9 mouse cellular contexts compared by ENCODE assay signal in the genomic region with DNA sequence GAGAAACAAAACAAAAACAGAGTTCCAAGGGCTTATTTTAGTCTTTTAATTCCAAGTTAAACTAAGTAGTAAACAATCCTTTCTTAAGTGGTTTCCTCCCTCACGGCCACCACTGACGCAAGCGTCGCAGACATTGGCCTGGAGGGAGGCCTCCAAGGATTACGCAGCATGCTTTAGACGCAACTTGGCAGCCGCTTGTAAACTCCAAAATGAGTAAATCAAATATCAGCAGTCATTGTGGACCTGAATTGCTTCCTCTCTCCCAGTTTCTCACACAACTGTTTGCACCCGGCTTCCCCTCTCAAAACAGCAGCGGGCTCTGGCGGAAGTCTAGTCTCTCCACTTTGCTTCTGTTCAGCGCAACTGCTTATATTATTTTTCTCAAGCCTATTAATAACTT.
A peak's percentile ranks its signal among the peaks of the same experiment; 100 is the strongest.
DNase-seq lines count a peak whose midpoint lies in the region; ATAC-seq and TF ChIP-seq lines count a peak whose summit lies in the region.
"Had no signal": no experiment of that assay in that cellular context is flagged by ENCODE, and none has a peak within 500 bp of the region (broad histone marks: within the 10 kb centered on the region; RNA-seq: fewer than 3 reads in every experiment).

No protein-coding gene starts in this region.

- H3K4me1 ChIP-seq in embryonic facial prominence, embryonic 14.5 days (ENCODE audit: control insufficient read depth, insufficient read depth, low read length): no peaks in the 10 kb centered on the region
- H3K4me1 ChIP-seq in embryonic facial prominence, embryonic 10.5 days: peaks cover 9% of the 10 kb centered on the region
- no peaks in the 10 kb centered on the region for H3K4me1 ChIP-seq in intestine, postnatal 0 days (replicated peaks; ENCODE audit: control insufficient read depth, insufficient read depth, low read length)

- ATAC-seq in embryonic facial prominence, embryonic 14.5 days (ENCODE audit: low read depth): no peak
- ATAC-seq in intestine, postnatal 0 days: 0 out of 2 replicates have a peak, but pooled peaks have one; percentile 22
- ATAC-seq in erythroblast, adult 5-6 weeks (replicated peaks; ENCODE audit: low FRiP score, poor library complexity, severe bottlenecking): no peak
- ATAC-seq in cerebellum, adult (ENCODE audit: insufficient number of reproducible peaks, low FRiP score, low TSS enrichment): no peak

- no peak overlapping the region for H3K9ac ChIP-seq in embryonic facial prominence, embryonic 14.5 days (ENCODE audit: low read depth, low read length)
- H3K9ac ChIP-seq in intestine, postnatal 0 days (ENCODE audit: low read depth, low read length): no peak overlapping the region

- H3K27ac ChIP-seq in embryonic facial prominence, embryonic 14.5 days (replicated peaks; ENCODE audit: low read depth, low read length): no peak overlapping the region; the same call in 1 of the 2 replicates
- no peak overlapping the region for H3K27ac ChIP-seq in embryonic facial prominence, embryonic 10.5 days (replicated peaks)
- H3K27ac ChIP-seq in intestine, postnatal 0 days (ENCODE audit: low read depth, low read length): peak overlapping the region; percentile 78; the same call in 1 of the 2 replicates

- DNase-seq in embryonic facial prominence, embryonic 14.5 days (ENCODE audit: low spot score): peak; percentile 59
- no peak for DNase-seq in embryonic facial prominence, embryonic 10.5 days (ENCODE audit: low spot score)
- peak; percentile 34 for DNase-seq in gastrocnemius, postnatal 25 days
- DNase-seq in lung, postnatal 4 days: peak; percentile 79 to 89
- DNase-seq in cerebellum, postnatal 4 days (ENCODE audit: low spot score in 2 of 2): no peak

- peak; percentile 34; the same call in 1 of the 2 replicates for TF ChIP-seq CTCF in intestine, postnatal 0 days (IDR thresholded peaks at IDR 0.05; ENCODE audit: low read depth)

- 54% methylated on average over 11 of the region's 11 CpGs for WGBS in embryonic facial prominence, embryonic 14.5 days
- WGBS in embryonic facial prominence, embryonic 10.5 days: 81% methylated on average over 11 of the region's 11 CpGs
- 49% methylated on average over 11 of the region's 11 CpGs for WGBS in intestine, postnatal 0 days

- no peaks in the 10 kb centered on the region for H3K27me3 ChIP-seq in embryonic facial prominence, embryonic 14.5 days (replicated peaks; ENCODE audit: control insufficient read depth, insufficient read depth, low read length)
- H3K27me3 ChIP-seq in embryonic facial prominence, embryonic 10.5 days (replicated peaks; ENCODE audit: low read depth, poor library complexity, severe bottlenecking): no peaks in the 10 kb centered on the region
- H3K27me3 ChIP-seq in intestine, postnatal 0 days (replicated peaks; ENCODE audit: control insufficient read depth, insufficient read depth, low read length): no peaks in the 10 kb centered on the region
- H3K27me3 ChIP-seq: CH12.LX had no signal

- no peaks in the 10 kb centered on the region for H3K9me3 ChIP-seq in embryonic facial prominence, embryonic 14.5 days (ENCODE audit: control insufficient read depth, low read length)
- no peaks in the 10 kb centered on the region for H3K9me3 ChIP-seq in embryonic facial prominence, embryonic 10.5 days
- H3K9me3 ChIP-seq in intestine, postnatal 0 days (ENCODE audit: control insufficient read depth): no peaks in the 10 kb centered on the region

- no peak overlapping the region for H3K4me3 ChIP-seq in embryonic facial prominence, embryonic 14.5 days (ENCODE audit: low read depth, low read length)
- H3K4me3 ChIP-seq in embryonic facial prominence, embryonic 10.5 days: no peak overlapping the region
- H3K4me3 ChIP-seq in intestine, postnatal 0 days (ENCODE audit: low read depth, low read length): no peak overlapping the region

- no peaks in the 10 kb centered on the region for H3K36me3 ChIP-seq in embryonic facial prominence, embryonic 14.5 days (ENCODE audit: control insufficient read depth, insufficient read depth, low read length)
- no peaks in the 10 kb centered on the region for H3K36me3 ChIP-seq in embryonic facial prominence, embryonic 10.5 days (replicated peaks)
- H3K36me3 ChIP-seq in intestine, postnatal 0 days (ENCODE audit: control insufficient read depth, insufficient read depth): no peaks in the 10 kb centered on the region

- no peak overlapping the region for H3K4me2 ChIP-seq in embryonic facial prominence, embryonic 14.5 days (ENCODE audit: low read depth, low read length)
- H3K4me2 ChIP-seq in intestine, postnatal 0 days (replicated peaks; ENCODE audit: low read depth): no peak overlapping the region

Comparison
In these comparisons a context has a peak if more than half of its experiments do, and no peak if none do; other contexts are left out.
1. DNase-seq: peak in embryonic facial prominence, embryonic 14.5 days (single experiment), gastrocnemius, postnatal 25 days (single experiment) and lung, postnatal 4 days (2 of 2); none in embryonic facial prominence, embryonic 10.5 days (single experiment) and cerebellum, postnatal 4 days (0 of 2).